In the genomic region with DNA sequence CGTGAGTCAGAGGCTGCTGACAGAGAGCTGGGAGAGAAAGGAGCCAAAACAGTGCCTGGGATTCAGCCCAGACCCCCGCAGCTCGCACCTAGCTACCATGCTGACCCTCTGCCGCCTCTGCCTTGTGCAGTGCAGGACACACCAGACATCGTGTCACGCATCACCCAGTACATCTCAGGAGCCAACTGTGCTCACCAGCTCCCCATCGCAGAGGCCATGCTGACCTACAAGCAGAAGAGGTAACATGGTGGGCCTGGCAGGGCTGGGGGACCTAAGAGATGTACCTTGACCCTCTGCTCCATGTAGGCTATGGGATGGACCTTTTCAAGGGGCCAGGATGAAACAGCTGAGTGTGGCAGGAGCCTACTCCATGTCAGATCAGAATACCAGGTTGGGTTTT, we compare ENCODE assay signal across 19 mouse cellular contexts. TPM values are rescaled to one million over a fixed set of nuclear protein-coding genes. Genes with fewer than 3 reads are reported as not detected.
DNase-seq lines count a peak whose midpoint lies in the region; TF ChIP-seq lines count a peak whose summit lies in the region.
"Had no signal": no experiment of that assay in that cellular context is flagged by ENCODE, and none has a peak within 500 bp of the region (broad histone marks: within the 10 kb centered on the region; RNA-seq: fewer than 3 reads in every experiment).

No protein-coding gene starts in this region.

- peaks cover 35% of the 10 kb centered on the region for H3K36me3 ChIP-seq in myocyte (ENCODE audit: control insufficient read depth, insufficient read depth)

- no peak overlapping the region for H3ac ChIP-seq in myocyte (ENCODE audit: control insufficient read depth, insufficient read length)

- no peak overlapping the region for H3K4me2 ChIP-seq in myocyte (ENCODE audit: low read depth)

- peaks cover 4% of the 10 kb centered on the region for H3K79me2 ChIP-seq in myocyte (ENCODE audit: control insufficient read depth, insufficient read depth)

- H3K27me3 ChIP-seq in myocyte (ENCODE audit: control insufficient read depth, insufficient read depth, insufficient read length), result no peaks in the 10 kb centered on the region
- H3K27me3 ChIP-seq: CH12.LX, Patski had no signal

- H3K4me3 ChIP-seq in myocyte, result no peak overlapping the region

- DNase-seq in heart, adult 11 months, result peak; percentile 91
- DNase-seq in heart, adult 18-20 months, result no peak
- no peak for DNase-seq in urinary bladder, postnatal 4 days (ENCODE audit: low spot score in 2 of 2)
- DNase-seq: adrenal gland, adult 2 months; adrenal gland, adult 8-10 months; adrenal gland, postnatal 10 days; adrenal gland, postnatal 14 days; adrenal gland, postnatal 25 days; adrenal gland, postnatal 36 days; B cell, adult 2 months; cerebellum, adult 11 months; cerebellum, adult 11-12 months; cerebellum, adult 18-20 months had no signal

- peak; percentile 30 for TF ChIP-seq POLR2A in myocyte (IDR thresholded peaks at IDR 0.05; ENCODE audit: insufficient read length, low read depth)

TF ChIP-seq in myocyte, 11 proteins besides CTCF, POLR2A, EP300 and RAD21:
- peak; percentile 48 for TF ChIP-seq POLR2AphosphoS2 (IDR thresholded peaks at IDR 0.05; ENCODE audit: insufficient read length, low read depth)
- TF ChIP-seq SRF (IDR thresholded peaks at IDR 0.05; ENCODE audit: control insufficient read depth, insufficient read length, low read depth), result no peak

RNA-seq across cellular contexts. Expression of a gene that starts 10.6 kb away (rescaled TPM):
- not detected for total RNA-seq in heart, adult 18-20 months (2021)
- polyA plus RNA-seq in myocyte (2012; fragmentation: generic; extraction: Trizol), result 0.11 TPM
- total RNA-seq: adrenal gland, postnatal 10 days had no signal
- polyA plus RNA-seq: C2C12; CD4-positive, CD25-positive, alpha-beta regulatory T cell, adult 4 months; G1E; Patski had no signal

RNA-seq across cellular contexts. Expression of a gene that starts 34.4 kb away (rescaled TPM):
- total RNA-seq in heart, adult 18-20 months (2021), result 10 to 100 TPM; 43.9 to 46.2 TPM
- polyA plus RNA-seq in myocyte (2012; fragmentation: generic; extraction: Trizol), result 101 TPM

RNA-seq across cellular contexts. Expression of a gene that starts 49.4 kb away (rescaled TPM):
- 10 to 100 TPM; 33.1 to 37.1 TPM for total RNA-seq in heart, adult 18-20 months (2021)
- 89.3 TPM for polyA plus RNA-seq in myocyte (2012; fragmentation: generic; extraction: Trizol)
